Mouse (Mus musculus): ENCODE measurements at regions not wholly inside any gene's neighbourhood (a gene's known extent, or its start where the extent isn't known, plus 50 kb on each side); places are given as distances from the start of the nearest gene placed in this dataset.

DNA sequence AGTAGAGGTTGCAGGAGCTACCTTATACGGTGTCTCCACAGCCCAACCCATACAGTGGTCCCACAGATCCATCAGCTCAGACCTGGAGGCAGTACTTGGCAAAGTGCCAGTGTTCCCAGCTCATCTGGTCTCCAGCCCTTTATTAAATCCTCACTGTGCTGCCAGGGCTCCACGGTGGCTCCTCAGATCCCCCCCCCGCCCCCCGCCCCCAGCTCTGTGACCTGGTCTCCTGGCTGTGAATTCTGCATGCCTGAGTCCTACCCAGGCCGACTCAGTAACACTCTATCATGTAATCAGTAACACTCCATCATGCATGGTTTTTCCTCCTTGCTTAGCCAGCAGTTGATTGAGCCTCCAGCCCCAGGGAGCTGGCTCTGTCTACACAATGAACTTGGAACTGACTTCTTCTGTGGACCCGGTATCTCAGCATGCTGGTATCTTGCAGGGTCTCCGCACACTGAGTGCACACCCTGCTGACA is 66.2 kb upstream of the Cdon start:
- DNase-seq: no peak
- intact Hi-C loops (cut with DNase I; ENCODE audit: low total_unique reads): no loop called here

DNA sequence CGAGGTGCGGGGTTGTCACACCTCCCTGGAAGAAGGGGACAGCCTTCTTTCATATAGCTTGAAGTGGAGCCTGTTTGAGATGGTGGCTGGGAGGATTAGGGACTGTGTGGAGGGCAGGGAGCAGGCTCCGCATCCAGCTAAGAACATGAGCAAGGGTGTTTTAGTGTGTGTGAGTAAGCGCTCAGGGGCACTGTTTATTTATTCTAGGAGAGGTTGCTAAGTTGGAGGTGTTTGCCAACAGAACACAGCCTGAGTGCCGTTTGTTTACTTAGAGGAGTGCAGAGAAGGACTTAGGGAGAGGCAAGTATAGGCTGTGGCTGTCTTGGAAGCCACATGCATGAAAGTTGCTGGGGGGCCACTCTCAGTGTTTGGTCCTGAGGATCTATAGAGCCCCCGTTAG is 61.2 kb upstream of the Cdon start:
- DNase-seq: no peak
- intact Hi-C loops (cut with DNase I; ENCODE audit: low total_unique reads): no loop called here

DNA sequence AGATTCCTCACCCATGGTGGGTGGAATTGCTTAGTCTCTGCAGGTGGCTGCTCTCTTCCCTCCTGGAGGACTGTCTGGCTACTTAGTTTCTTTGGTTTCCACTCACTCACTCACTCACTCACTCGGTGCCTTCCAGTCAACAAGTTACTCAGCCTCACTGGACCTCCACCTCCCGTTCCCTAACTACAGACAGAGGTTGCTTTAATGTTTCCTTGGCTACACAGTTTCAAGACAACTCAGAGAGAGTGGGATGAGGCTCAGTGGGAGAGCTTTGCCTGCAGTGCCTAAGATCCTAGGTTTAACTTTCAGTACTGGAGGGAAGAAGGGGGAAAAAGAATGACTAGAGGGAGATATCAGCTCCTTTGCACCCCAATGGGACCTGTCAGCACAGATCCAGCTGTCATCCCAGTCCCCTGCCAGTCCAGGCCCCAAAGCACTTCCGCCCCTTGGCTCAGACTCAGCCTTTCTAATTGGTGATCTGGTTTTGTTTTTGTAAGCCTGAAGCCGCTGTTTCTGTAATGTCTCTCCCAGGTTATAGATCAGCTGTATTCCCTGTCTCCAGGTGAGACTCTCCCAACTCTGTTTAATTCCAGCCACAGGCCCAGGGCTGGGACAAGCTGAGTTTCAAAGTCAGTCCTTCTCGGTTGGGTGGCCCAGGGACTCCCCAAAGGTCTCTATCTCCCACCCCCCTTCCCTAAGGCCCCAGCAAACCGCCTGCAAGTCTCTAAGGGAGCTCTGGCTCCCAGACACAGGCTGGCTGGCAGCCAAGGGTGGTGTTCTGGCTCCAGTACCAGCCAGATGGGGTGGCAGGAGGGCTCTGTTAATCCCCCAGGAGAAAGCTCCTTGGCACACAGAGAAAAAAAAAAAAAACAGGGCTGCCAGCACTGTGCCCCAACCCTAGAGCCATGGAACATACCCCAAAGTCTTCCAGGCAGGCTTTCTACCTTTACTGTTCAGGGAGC is 60.5 kb upstream of the Cdon start:
- intact Hi-C loops (cut with DNase I; ENCODE audit: low total_unique reads): no loop called here
- peak; percentile 53 for DNase-seq

DNA sequence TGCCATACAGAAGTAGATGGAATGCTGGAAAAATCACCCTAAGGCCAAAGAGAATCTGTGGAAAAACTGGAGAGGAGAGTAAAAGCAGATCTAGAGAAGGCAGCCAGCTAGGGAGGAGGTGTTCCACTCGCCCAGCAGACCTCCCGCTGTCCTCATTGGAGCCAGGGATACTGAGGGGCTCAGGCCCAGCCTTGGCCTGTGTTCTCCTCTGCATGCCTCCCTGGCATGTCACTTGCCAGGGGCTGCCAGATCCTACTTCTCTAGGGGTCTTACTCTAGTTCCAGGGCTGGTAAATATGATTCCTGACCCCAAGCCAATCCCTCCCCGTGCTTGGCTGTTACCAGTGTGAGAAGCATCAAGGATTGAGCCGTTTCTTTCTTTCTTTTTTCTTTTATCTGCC is 59.5 kb upstream of the Cdon start:
- DNase-seq: peak; percentile 53
- intact Hi-C loops (cut with DNase I; ENCODE audit: low total_unique reads): no loop called here

DNA sequence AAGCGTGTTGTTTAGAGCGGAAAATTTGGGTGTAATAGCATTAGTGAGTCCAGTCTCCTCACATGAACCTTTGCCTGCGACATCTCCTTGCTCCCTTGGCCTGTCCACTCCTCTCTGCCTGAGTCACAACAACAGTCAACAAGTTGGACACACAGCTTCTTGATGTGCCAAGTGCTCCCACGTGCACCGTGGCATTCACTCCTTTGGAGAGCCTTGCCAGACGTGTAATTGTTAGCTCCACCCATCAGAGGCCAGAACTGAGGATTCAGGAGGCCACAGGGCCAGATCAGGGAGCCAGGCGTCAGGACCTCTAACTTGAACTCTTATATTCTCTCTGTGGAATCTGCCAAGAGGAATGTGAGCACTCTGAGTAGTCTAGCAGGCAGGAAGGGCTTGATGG is 58.7 kb upstream of the Cdon start:
- intact Hi-C loops (cut with DNase I; ENCODE audit: low total_unique reads): no loop called here
- DNase-seq: peak; percentile 68

DNA sequence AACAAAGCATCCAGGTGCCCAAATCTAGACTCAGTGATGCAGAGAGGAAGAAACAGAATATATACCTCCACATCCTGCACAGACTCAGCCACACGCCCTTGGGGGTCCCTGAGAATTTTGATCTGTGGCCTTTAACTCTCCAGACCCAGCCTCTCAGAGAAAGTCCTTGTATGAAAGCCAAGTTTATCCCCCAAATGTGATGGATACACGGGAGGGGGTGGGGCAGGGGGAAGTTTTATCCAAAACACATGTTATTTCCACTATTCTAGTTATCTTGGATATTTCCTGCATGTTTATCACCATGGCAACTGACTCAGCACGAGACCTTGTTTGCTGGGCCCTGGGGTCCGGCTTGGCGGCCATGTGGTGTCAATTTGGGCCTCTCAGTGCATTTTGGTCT is 57.8 kb upstream of the Cdon start:
- no peak for DNase-seq
- intact Hi-C loops (cut with DNase I; ENCODE audit: low total_unique reads): no loop called here

DNA sequence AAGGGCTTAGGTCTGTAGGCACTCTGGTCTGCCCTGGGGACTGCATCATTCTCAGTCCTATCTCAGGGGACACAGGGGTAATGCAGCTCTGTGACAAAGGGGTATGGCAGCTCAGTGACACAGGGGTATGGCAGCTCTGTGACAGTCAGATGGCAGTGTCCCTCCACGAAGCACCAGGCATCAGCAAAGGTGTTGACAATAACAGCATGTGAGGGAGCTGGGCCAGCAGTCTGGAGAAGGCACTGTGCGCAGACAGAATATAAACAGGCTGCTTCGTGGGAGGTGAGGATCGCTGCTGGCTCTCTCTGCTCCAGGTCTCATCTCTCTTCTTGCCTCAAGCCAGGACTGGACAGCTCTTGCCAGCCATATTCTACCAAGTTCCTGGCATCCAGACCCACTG is 57.0 kb upstream of the Cdon start:
- DNase-seq: no peak
- intact Hi-C loops (cut with DNase I; ENCODE audit: low total_unique reads): no loop called here

DNA sequence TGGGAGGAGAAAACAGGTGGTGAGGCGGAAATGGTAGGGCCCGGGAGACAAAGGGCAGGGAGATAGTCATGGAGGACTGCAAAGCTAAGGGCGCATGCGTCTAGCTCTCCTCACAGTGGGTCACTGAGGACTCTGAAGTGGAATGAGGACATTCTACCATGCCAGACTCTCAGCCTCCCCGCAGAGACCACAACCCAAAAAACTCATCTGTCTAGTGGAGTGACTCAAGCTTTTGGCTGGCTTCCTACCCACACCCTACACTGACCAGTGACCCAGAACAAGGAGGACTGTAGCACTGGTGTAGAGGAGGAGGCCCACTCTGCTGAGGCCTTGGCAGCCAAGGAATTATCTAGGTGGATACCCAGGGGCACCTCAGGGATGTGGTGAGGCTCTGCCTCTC is 55.0 kb upstream of the Cdon start:
- intact Hi-C loops (cut with DNase I; ENCODE audit: low total_unique reads): no loop called here
- DNase-seq: no peak

DNA sequence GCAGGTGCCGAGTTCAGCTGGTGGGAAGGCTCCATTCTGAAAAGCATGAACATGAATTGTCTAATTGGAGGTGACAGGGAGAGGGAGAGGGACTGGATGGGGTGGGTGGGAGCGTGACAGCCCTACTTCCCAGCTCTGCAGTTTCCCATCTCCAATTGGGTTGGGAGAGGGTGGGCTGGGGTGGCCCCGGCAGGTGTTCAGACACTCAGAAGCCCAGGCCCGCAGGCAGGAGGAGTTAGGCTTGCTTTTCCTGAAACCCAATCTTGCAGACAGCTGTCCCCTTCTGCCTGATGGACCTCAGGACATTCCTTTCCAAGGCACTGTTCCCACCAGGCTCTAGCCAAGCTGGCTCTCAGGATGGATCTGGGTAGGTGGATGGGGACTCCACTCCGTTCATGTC is 51.9 kb upstream of the Cdon start:
- peak; percentile 28 for DNase-seq
- intact Hi-C loops (cut with DNase I; ENCODE audit: low total_unique reads): no loop called here

DNA sequence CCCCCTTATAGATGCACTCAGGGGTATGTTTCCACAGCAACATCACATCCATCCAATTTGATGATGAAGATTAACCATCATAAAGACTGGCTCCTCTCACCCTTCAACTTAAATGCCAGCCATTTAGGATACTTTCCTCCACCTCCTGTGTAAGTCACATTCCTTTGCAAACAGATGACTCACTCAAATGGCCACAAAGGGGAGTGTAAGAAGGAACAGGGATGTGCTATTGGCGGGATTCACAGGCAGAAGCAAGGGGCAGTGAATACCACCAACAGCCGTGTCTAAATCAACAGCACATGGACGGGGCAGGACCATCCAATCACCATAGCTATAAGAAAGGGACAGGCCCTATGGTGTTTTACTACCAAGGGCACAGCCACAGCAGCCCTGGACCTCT is 50.9 kb upstream of the Cdon start:
- intact Hi-C loops (cut with DNase I; ENCODE audit: low total_unique reads): no loop called here
- no peak for DNase-seq

DNA sequence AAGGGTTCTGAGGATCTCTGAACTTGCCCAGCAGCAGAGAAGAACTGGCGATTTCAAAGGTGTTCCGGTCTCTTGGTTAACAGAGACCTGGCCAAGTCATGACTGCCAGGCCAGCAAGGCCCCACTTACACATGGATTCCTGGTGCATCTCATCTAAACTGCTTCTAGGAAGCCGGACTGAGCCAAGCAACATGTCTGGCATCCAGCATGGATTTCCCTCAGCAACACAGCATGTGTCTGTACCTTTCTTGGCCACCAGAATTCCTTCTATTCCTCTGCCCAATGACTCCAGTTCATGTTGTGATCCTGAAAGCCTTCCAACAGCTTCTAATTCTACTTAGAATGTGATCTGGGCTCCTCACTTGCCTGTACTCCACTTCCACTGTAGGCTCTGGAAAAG is 50.0 kb upstream of the Cdon start:
- intact Hi-C loops (cut with DNase I; ENCODE audit: low total_unique reads): no loop called here
- DNase-seq: no peak
